Mouse (Mus musculus) stomach, embryonic 14.5 days (tissue): ENCODE results near the gene Ypel1. TPM values are rescaled to one million over a fixed set of nuclear protein-coding genes. Genes with fewer than 3 reads are reported as not detected.

Experiments
- ATAC-seq: fragments of 200-750 bp; cut with Nextera tagmentation; 2 replicates; pipeline ENCODE4 v1.8.0; 2017; ENCODE audit warnings: low read depth, moderate TSS enrichment; ENCODE audit not compliant: insufficient number of reproducible peaks, insufficient read depth, low FRiP score
- H3K27ac ChIP-seq: fragments of 300-500 bp; sonication (generic); 2 replicates; pipeline ENCODE4 v1.5.1; 2014; ENCODE audit warnings: mild to moderate bottlenecking, low read length, moderate library complexity, mixed read lengths
- H3K27me3 ChIP-seq: fragments of 300-500 bp; sonication (generic); 2 replicates; pipeline ENCODE4 v1.6.1; 2014; ENCODE audit warnings: low read length, control low read depth, mixed read lengths; ENCODE audit not compliant: control insufficient read depth, insufficient read depth
- H3K36me3 ChIP-seq: fragments of 300-500 bp; sonication (generic); 2 replicates; pipeline ENCODE4 v1.6.1; 2014; ENCODE audit warnings: mild to moderate bottlenecking, control low read depth, low read length, moderate library complexity, mixed read lengths; ENCODE audit not compliant: control insufficient read depth, insufficient read depth
- H3K4me1 ChIP-seq: fragments of 300-500 bp; sonication (generic); 2 replicates; pipeline ENCODE4 v1.6.1; 2014; ENCODE audit warnings: low read length, control low read depth, mixed read lengths; ENCODE audit not compliant: control insufficient read depth, insufficient read depth
- H3K4me2 ChIP-seq: fragments of 300-500 bp; sonication (generic); replicated peaks from 2 replicates; pipeline ENCODE4 v1.6.1; 2014; ENCODE audit warnings: low read depth, low read length, control low read depth
- H3K4me3 ChIP-seq: fragments of 300-500 bp; sonication (generic); 2 replicates; pipeline ENCODE4 v1.5.1; 2014; ENCODE audit warnings: low read depth, low read length, control low read depth
- H3K9ac ChIP-seq: fragments of 300-500 bp; sonication (generic); replicated peaks from 2 replicates; pipeline ENCODE4 v1.6.1; 2014; ENCODE audit warnings: low read depth, mild to moderate bottlenecking, control low read depth, low read length, moderate library complexity, mixed read lengths
- H3K9me3 ChIP-seq: fragments of 300-500 bp; sonication (generic); 2 replicates; pipeline ENCODE4 v1.6.1; 2016; ENCODE audit warnings: low read depth, low read length, control low read depth; ENCODE audit not compliant: control insufficient read depth
- WGBS: fragments of 180-500 bp; shearing (Covaris S2); extraction: QIAGEN DNeasy Blood & Tissue Kit; methylation state at CpG from one replicate; pipeline ENCODE4 v1.1.7; 2014; 5-methylcytosine and 5-hydroxymethylcytosine counted together
- polyA plus RNA-seq: library from polyadenylated mRNA; unstranded; fragments of >200 nt; fragmentation: Nextera tagmentation; extraction: Ambion mirVana; gene quantifications from 2 replicates; pipeline ENCODE4 v1.2.1, GENCODE M21; 2014

Ypel1 gene
- polyA plus RNA-seq, 1 experiment from 2014 or later = 35.0 TPM

DNA sequence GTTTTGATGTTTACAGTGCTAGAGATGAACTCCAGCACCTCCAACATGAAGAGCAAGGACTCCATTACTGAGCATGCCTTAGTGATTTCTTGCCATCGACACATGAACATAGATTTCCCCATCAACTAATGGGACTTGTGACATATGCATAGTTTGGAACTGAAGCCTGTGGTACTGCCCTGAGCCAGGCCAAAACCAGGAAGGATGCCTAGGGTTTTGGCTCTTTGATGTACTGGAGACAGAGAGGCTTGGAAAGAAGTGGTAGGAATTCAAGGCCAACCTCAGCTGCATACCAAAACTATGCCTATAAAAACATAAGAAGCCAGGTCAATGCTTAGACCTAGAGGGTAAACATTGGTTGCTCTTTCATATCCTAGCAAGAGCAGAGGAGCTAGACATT lies 19.6 kb upstream of the Ypel1 start:
- no peaks in the 10 kb centered on the region for H3K27me3 ChIP-seq
- no peaks in the 10 kb centered on the region for H3K4me1 ChIP-seq
- H3K27ac ChIP-seq = no peak overlapping the region
- no peaks in the 10 kb centered on the region for H3K9me3 ChIP-seq
- no peak for ATAC-seq
- H3K9ac ChIP-seq = no peak overlapping the region
- no peak overlapping the region for H3K4me2 ChIP-seq
- WGBS = 93% methylated on average over 1 of the region's 1 CpGs
- no peak overlapping the region for H3K4me3 ChIP-seq
- H3K36me3 ChIP-seq = peaks cover 15% of the 10 kb centered on the region

DNA sequence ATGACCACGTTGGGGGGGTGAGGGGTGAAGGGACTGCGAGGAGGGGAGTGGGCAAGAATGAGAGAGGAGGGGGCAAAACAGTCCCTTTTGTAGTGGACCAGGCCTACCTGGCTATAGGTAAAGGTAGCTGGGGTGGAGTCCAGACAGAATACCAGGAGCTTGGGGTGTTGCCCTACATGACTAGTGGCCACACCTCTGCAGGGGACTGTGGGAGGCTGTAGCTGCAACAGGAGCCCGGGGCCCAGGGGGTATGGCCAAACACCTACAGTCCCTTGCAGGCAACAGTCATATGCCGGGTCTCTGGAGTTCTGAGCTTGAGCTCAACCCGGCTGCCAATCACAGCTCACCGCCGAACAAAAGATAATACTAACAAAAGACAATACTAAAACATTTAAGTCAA lies 17.4 kb upstream of the Ypel1 start:
- Histone ChIP-seq H3K36me3 (peaks cover 15% of the 10 kb centered on the region), H3K9me3 (no peaks in the 10 kb centered on the region)
- ATAC-seq = no peak

DNA sequence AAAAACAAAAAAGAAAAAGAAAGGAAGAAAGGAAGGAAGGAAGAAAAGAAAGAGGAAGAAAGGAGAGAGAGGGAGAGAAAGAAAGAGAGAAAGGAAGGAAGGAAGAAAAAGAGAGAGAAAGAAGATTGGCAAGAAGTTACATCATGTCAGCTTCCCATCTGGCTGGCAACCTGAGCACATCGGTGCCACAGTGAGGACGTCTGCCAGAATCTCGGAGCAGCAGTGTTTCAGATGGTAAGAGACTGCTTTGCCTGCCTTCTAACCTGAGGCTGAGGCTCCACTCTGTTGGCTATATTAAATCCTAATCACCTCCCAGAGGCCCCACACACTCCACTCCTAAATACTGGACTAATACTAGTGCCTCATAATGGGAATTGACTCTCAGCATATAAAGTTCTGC lies 15.6 kb upstream of the Ypel1 start:
- ATAC-seq = no peak
- Histone ChIP-seq H3K9me3 (no peaks in the 10 kb centered on the region), H3K27me3 (no peaks in the 10 kb centered on the region), H3K9ac (no peak overlapping the region), H3K4me1 (no peaks in the 10 kb centered on the region), H3K4me2 (no peak overlapping the region), H3K4me3 (no peak overlapping the region), H3K27ac (no peak overlapping the region), H3K36me3 (peaks cover 2% of the 10 kb centered on the region; the same call in 1 of the 2 replicates)
- WGBS = 86% methylated on average over 3 of the region's 3 CpGs

More for the DNA sequence above, 17.4 kb upstream of the Ypel1 start:
- no peak overlapping the region for H3K4me2 ChIP-seq
- H3K27me3 ChIP-seq = no peaks in the 10 kb centered on the region
- H3K9ac ChIP-seq = no peak overlapping the region
- no peak overlapping the region for H3K27ac ChIP-seq
- H3K4me3 ChIP-seq = no peak overlapping the region
- H3K4me1 ChIP-seq = no peaks in the 10 kb centered on the region
- WGBS = 69% methylated on average over 7 of the region's 7 CpGs

DNA sequence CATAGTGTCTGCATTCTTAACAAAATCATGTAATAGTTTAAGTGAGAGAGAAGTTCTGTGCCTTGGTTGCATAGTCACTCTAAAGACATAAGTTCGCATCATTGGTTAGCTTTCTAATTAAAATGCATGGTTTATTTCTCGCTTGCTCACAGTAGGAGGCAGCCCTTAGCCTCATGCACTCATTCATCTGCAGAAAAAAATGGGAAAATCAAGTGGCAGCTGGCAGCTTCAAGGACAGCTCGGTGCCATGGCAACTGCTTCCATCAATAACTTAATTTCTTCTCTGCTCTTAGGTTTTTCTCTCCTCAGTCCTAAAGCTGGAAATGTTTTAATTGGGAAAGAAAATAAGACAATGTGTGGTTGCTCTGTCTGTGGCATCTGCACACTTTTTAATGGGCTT lies 13.9 kb upstream of the Ypel1 start:
- H3K9ac ChIP-seq = no peak overlapping the region
- H3K27ac ChIP-seq = no peak overlapping the region
- no peaks in the 10 kb centered on the region for H3K27me3 ChIP-seq
- no peak for ATAC-seq
- no peak overlapping the region for H3K4me2 ChIP-seq
- H3K4me3 ChIP-seq = no peak overlapping the region
- no peaks in the 10 kb centered on the region for H3K36me3 ChIP-seq
- WGBS = 79% methylated on average over 3 of the region's 3 CpGs
- H3K4me1 ChIP-seq = no peaks in the 10 kb centered on the region
- no peaks in the 10 kb centered on the region for H3K9me3 ChIP-seq

DNA sequence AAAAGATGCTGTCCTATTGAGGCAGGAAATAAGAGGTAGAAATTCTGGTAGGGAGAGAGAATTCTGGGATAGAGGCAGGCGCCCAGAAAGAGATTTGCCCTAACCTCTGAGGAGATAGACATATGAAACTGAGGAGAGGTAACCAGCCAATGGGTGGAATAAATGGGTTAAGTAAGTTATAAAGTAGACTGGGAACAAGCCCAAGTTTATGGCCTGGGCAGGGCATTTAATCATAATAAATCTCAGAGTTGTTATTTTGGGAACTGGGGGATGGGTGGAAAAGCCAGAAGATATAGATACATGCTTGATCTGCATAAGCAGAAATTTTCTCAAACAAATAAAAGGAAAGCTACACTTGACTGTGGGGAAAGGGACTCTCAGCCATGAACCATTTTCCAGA lies 7.2 kb upstream of the Ypel1 start:
- Histone ChIP-seq H3K27ac (no peak overlapping the region), H3K36me3 (no peaks in the 10 kb centered on the region), H3K4me1 (no peaks in the 10 kb centered on the region), H3K9ac (no peak overlapping the region), H3K4me3 (no peak overlapping the region), H3K27me3 (no peaks in the 10 kb centered on the region), H3K9me3 (no peaks in the 10 kb centered on the region), H3K4me2 (no peak overlapping the region)
- 59% methylated on average over 1 of the region's 1 CpGs for WGBS
- no peak for ATAC-seq

DNA sequence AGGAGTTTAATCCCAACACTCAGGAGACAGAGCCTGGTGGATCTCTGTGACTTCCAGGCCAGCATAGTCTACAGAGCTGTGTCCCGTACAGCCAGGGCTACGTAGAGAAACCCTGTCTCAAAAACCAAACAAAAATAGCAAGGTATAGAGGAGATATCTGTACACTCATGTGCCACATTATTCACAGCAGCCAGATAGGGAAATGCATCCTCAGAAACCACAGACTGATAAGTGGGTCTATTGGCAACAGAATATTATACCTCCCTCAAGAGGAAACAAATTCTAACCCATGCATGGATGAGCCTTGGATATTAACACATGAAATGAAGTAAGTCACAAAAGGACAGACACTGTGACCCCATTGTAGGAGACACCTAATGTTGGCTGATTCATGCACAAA lies 1.9 kb upstream of the Ypel1 start:
- no peak overlapping the region for H3K9ac ChIP-seq
- no peaks in the 10 kb centered on the region for H3K27me3 ChIP-seq
- peaks cover 4% of the 10 kb centered on the region; the same call in 1 of the 2 replicates for H3K4me1 ChIP-seq
- H3K36me3 ChIP-seq = no peaks in the 10 kb centered on the region
- H3K9me3 ChIP-seq = no peaks in the 10 kb centered on the region
- 87% methylated on average over 2 of the region's 2 CpGs for WGBS
- H3K4me2 ChIP-seq = no peak overlapping the region
- no peak for ATAC-seq
- H3K27ac ChIP-seq = no peak overlapping the region
- H3K4me3 ChIP-seq = no peak overlapping the region

DNA sequence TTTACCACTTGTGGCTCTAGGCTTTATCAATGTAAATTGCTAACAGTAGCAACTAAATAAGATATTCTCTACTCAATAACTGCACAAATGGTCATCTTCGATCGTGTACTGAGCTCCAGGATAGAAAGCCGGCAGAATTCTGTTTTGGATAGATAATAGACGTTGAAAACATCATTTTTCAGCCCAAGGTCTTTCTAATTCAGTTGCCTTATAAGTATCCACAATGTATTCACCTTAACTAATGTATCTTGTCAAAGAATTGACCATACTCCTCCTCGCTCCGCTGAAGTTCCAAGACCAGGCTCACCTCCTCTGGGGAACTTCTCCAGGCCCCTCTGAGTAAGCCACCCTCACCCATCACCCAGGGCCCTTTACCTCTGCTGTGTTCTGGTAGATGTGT lies 1.2 kb downstream of the Ypel1 start:
- Histone ChIP-seq H3K4me2 (peak overlapping the region; percentile 54), H3K4me3 (peak overlapping the region; percentile 78), H3K36me3 (0 out of 2 replicates have a peak, but pooled peaks cover 3% of the 10 kb centered on the region), H3K9me3 (no peaks in the 10 kb centered on the region), H3K27ac (no peak overlapping the region), H3K9ac (no peak overlapping the region), H3K27me3 (no peaks in the 10 kb centered on the region), H3K4me1 (peaks cover 4% of the 10 kb centered on the region; the same call in 1 of the 2 replicates)
- WGBS = 34% methylated on average over 6 of the region's 6 CpGs
- no peak for ATAC-seq

DNA sequence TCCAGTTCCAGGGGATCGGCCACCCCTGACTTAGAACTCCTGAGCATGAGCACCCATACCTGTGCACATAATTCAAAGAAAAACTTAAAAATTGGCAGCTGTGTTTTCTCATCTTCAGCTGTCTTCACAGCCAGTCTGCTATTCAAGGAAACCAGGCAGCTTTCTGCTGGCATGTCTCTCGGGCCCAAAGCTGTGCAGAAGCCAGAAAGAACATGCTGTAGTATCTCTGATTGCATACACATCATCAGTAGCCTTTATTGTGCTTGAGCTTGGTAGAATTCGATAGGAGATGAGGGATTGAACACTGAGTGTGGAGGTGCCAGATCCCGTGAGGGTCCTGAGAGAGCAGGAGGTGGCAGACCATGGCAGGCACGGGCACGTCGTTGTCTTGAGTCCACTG lies 3.5 kb downstream of the Ypel1 start:
- ATAC-seq = no peak
- H3K4me1 ChIP-seq = peaks cover 4% of the 10 kb centered on the region; the same call in 1 of the 2 replicates

DNA sequence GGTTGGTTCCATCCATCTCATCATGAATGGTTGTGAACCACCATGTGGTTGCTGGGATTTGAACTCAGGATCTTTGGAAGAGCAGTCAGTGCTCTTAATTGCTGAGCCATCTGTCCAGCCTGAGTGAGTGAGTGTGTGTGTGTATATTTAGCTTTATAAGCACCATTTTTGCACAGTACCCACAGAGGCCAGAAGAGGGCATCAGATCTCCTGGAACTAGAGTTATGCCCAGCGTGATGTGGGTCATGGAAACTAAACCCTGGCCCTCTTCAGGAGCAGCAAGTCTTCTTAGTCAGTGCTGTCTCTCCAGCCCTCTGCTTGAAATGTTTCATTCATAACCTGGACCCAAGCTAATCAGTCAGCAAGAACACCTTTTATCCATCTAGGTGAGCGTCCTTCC lies 6.8 kb downstream of the Ypel1 start:
- H3K4me3 ChIP-seq = no peak overlapping the region
- no peak for ATAC-seq
- H3K4me2 ChIP-seq = no peak overlapping the region
- no peak overlapping the region for H3K27ac ChIP-seq
- H3K4me1 ChIP-seq = no peaks in the 10 kb centered on the region
- H3K36me3 ChIP-seq = 0 out of 2 replicates have a peak, but pooled peaks cover 3% of the 10 kb centered on the region
- 94% methylated on average over 2 of the region's 2 CpGs for WGBS
- H3K27me3 ChIP-seq = no peaks in the 10 kb centered on the region
- H3K9me3 ChIP-seq = no peaks in the 10 kb centered on the region
- no peak overlapping the region for H3K9ac ChIP-seq

More for the DNA sequence above, 3.5 kb downstream of the Ypel1 start:
- 90% methylated on average over 7 of the region's 7 CpGs for WGBS
- Histone ChIP-seq H3K4me3 (no peak overlapping the region), H3K36me3 (0 out of 2 replicates have a peak, but pooled peaks cover 3% of the 10 kb centered on the region), H3K27me3 (no peaks in the 10 kb centered on the region), H3K9ac (no peak overlapping the region), H3K27ac (no peak overlapping the region), H3K9me3 (no peaks in the 10 kb centered on the region), H3K4me2 (no peak overlapping the region)
